Mouse (Mus musculus) CD4-positive naive resting alpha-beta T cell, adult 57 days (primary cell): Measurements from ENCODE around the gene Ubl4a. TPM values are rescaled to one million over a fixed set of nuclear protein-coding genes. Genes with fewer than 3 reads are reported as not detected.

ENCODE experiments used
- total RNA-seq: library from RNA; stranded (reverse); gene quantifications from one replicate; pipeline ENCODE4 v1.2.4, GENCODE M21; 2023

Gene Ubl4a
- 25.3 TPM for total RNA-seq

GRCm38 (mm10) chrX:74372888-74373549 lies at the start of gene Ubl4a, which contains the start of gene Slc10a3:
Gene Ubl4a, minus strand, starts transcription at chrX:74373218.
Gene Slc10a3, minus strand, starts transcription at chrX:74373349.

GRCm38 (mm10) chrX:74392535-74393443 lies 19.8 kb upstream of the Ubl4a start, which contains the start of the genes Fam3a and Ikbkg:
Gene Fam3a, minus strand, starts transcription at chrX:74393272.
Gene Ikbkg, plus strand, starts transcription at chrX:74393290.

GRCm38 (mm10) chrX:74353467-74353770 lies 19.6 kb downstream of the Ubl4a start, which contains the start of gene Lage3:
Gene Lage3, minus strand, starts transcription at chrX:74353618.

GRCm38 (mm10) chrX:74328725-74329161 lies 44.3 kb downstream of the Ubl4a start, which contains the start of gene Plxna3:
Gene Plxna3, plus strand, starts transcription at chrX:74329066.

Other genes with a start within 250 kb of the Ubl4a start
- gene Opn1mw, start 245.8 kb downstream of the Ubl4a start, total RNA-seq = not detected
- 55.7 TPM for gene Mecp2, start 237.9 kb downstream of the Ubl4a start, total RNA-seq
- gene Tex28, start 205.4 kb downstream of the Ubl4a start, total RNA-seq = not detected
- gene Tktl1, start 196.0 kb downstream of the Ubl4a start, total RNA-seq = 4.5 TPM
- gene Flna, start 123.4 kb downstream of the Ubl4a start, total RNA-seq = 780 TPM
- 71.4 TPM for gene Emd, start 118.5 kb downstream of the Ubl4a start, total RNA-seq
- 621 TPM for gene Rpl10, start 102.4 kb downstream of the Ubl4a start, total RNA-seq
- 70.3 TPM for gene Taz, start 91.3 kb downstream of the Ubl4a start, total RNA-seq
- 13.3 TPM for gene Dnase1l1, start 90.9 kb downstream of the Ubl4a start, total RNA-seq
- gene Atp6ap1, start 76.1 kb downstream of the Ubl4a start, total RNA-seq = 98.5 TPM
- 250 TPM for gene Gdi1, start 68.2 kb downstream of the Ubl4a start, total RNA-seq
- gene Fam50a, start 60.2 kb downstream of the Ubl4a start, total RNA-seq = 70.9 TPM
- 15.7 TPM for gene Plxna3, start 44.2 kb downstream of the Ubl4a start, total RNA-seq
- gene Lage3, start 19.6 kb downstream of the Ubl4a start, total RNA-seq = 20.2 TPM
- 15.4 TPM for gene Slc10a3, start 131 bp upstream of the Ubl4a start, total RNA-seq
- gene Fam3a, start 20.1 kb upstream of the Ubl4a start, total RNA-seq = 17.3 TPM
- gene Ikbkg, start 20.1 kb upstream of the Ubl4a start, total RNA-seq = 57.8 TPM
- 32.0 TPM for gene G6pdx, start 56.0 kb upstream of the Ubl4a start, total RNA-seq
- gene Gm6880, start 108.2 kb upstream of the Ubl4a start, total RNA-seq = not detected
- not detected for gene Olfr1326-ps1, start 201.7 kb upstream of the Ubl4a start, total RNA-seq
- not detected for gene Olfr1325, start 219.5 kb upstream of the Ubl4a start, total RNA-seq